In genomic region chrX:12873230-12873629, GRCm38 (mm10) we compare ENCODE assay signal across 8 mouse cellular contexts.
DNase-seq lines count a peak whose midpoint lies in the region; ATAC-seq and TF ChIP-seq lines count a peak whose summit lies in the region.

No protein-coding gene starts in this region.

- peak overlapping the region; percentile 45 for H3K9ac ChIP-seq in forebrain, embryonic 15.5 days (replicated peaks)
- H3K9ac ChIP-seq in liver, postnatal 0 days (replicated peaks) = no peak overlapping the region

- peak overlapping the region; percentile 41 for H3K4me2 ChIP-seq in forebrain, embryonic 15.5 days (replicated peaks)
- H3K4me2 ChIP-seq in liver, postnatal 0 days (ENCODE audit: low read depth, low read length) = peak overlapping the region; percentile 66

- 0 out of 2 replicates have a peak, but pooled peaks have one; percentile 10 for ATAC-seq in frontal cortex, adult (ENCODE audit: low TSS enrichment)
- ATAC-seq in CD4-positive, CD25-positive, alpha-beta regulatory T cell, adult 4 months = peak; percentile 17
- peak; percentile 80 for ATAC-seq in forebrain, embryonic 15.5 days (replicated peaks)
- no peak for ATAC-seq in liver, postnatal 0 days

- peak overlapping the region; percentile 90 for H3K27ac ChIP-seq in forebrain, embryonic 15.5 days (replicated peaks)
- no peak overlapping the region for H3K27ac ChIP-seq in liver, postnatal 0 days (ENCODE audit: low read depth)

- H3K36me3 ChIP-seq in forebrain, embryonic 15.5 days = no peaks in the 10 kb centered on the region
- no peaks in the 10 kb centered on the region for H3K36me3 ChIP-seq in liver, postnatal 0 days (replicated peaks; ENCODE audit: insufficient read depth, low read length)

- WGBS in forebrain, embryonic 15.5 days = 33% methylated on average over 6 of the region's 6 CpGs
- 32% methylated on average over 6 of the region's 6 CpGs for WGBS in liver, postnatal 0 days (ENCODE audit: insufficient replicate concordance)

- no peaks in the 10 kb centered on the region for H3K4me1 ChIP-seq in forebrain, embryonic 15.5 days
- H3K4me1 ChIP-seq in liver, postnatal 0 days (ENCODE audit: insufficient read depth) = no peaks in the 10 kb centered on the region

- H3K27me3 ChIP-seq in forebrain, embryonic 15.5 days = no peaks in the 10 kb centered on the region
- H3K27me3 ChIP-seq in liver, postnatal 0 days (ENCODE audit: insufficient read depth, low read length) = no peaks in the 10 kb centered on the region

- DNase-seq in frontal cortex, postnatal 36 days (ENCODE audit: low spot score in 2 of 2) = no peak
- DNase-seq in liver, postnatal 0 days = no peak
- DNase-seq in retina, embryonic 14.5 days (ENCODE audit: low spot score) = no peak
- no peak for DNase-seq in thymus, postnatal 14 days
- no peak for DNase-seq in lung, adult 18-20 months

- peak overlapping the region; percentile 37 for H3K4me3 ChIP-seq in forebrain, embryonic 15.5 days
- H3K4me3 ChIP-seq in liver, postnatal 0 days (ENCODE audit: low read depth, low read length) = peak overlapping the region; percentile 31; the same call in 1 of the 2 replicates

- no peak for TF ChIP-seq CTCF in liver, postnatal 0 days (IDR thresholded peaks at IDR 0.05; ENCODE audit: low read depth)

- H3K9me3 ChIP-seq in forebrain, embryonic 15.5 days = no peaks in the 10 kb centered on the region
- H3K9me3 ChIP-seq in liver, postnatal 0 days (ENCODE audit: low read length) = no peaks in the 10 kb centered on the region

- TF ChIP-seq EP300 in liver, postnatal 0 days (IDR thresholded peaks at IDR 0.05; ENCODE audit: low read depth) = no peak
